Mouse (Mus musculus) heart, adult 2 months (tissue): ENCODE results near the gene Pank4. TPM values are rescaled to one million over a fixed set of nuclear protein-coding genes. Genes with fewer than 3 reads are reported as not detected.

Source experiments
- DNase-seq, 2 experiments: peaks; one replicate each; pipeline ENCODE4 v3.0.0; 2021
- H3K27ac ChIP-seq: fragments of 200-600 bp; 2 replicates; pipeline ENCODE4 v1.8.1; 2022
- H3K27me3 ChIP-seq: fragments of 200-500 bp; 2 replicates; pipeline ENCODE4 v1.6.1; 2012; ENCODE audit warnings: mild to moderate bottlenecking, low read length, inconsistent platforms, mixed read lengths; ENCODE audit not compliant: control insufficient read depth, insufficient read depth
- H3K36me3 ChIP-seq: fragments of 200-500 bp; 2 replicates; pipeline ENCODE4 v1.6.1; 2012; ENCODE audit warnings: low read length, inconsistent platforms; ENCODE audit not compliant: control insufficient read depth, insufficient read depth
- H3K4me1 ChIP-seq: fragments of 200-500 bp; 2 replicates; pipeline ENCODE4 v1.6.1; 2011; ENCODE audit warnings: low read length; ENCODE audit not compliant: control insufficient read depth, insufficient read depth
- H3K4me3 ChIP-seq: fragments of 200-600 bp; 2 replicates; pipeline ENCODE4 v1.8.1; 2022
- H3K79me2 ChIP-seq: fragments of 200-500 bp; replicated peaks from 2 replicates; pipeline ENCODE4 v1.6.1; 2012; ENCODE audit warnings: mild to moderate bottlenecking, inconsistent platforms, low read length, moderate library complexity, mixed read lengths; ENCODE audit not compliant: control insufficient read depth, insufficient read depth
- H3K9ac ChIP-seq: fragments of 200-500 bp; 2 replicates; pipeline ENCODE4 v1.6.1; 2012; ENCODE audit warnings: low read depth, mild to moderate bottlenecking, control low read depth, inconsistent platforms, low read length, mixed read lengths
- CTCF ChIP-seq: fragments of 200-600 bp; IDR thresholded peaks from 2 replicates; pipeline ENCODE4 v1.8.1; 2022; ENCODE audit warnings: antibody characterized with exemption, mild to moderate bottlenecking, moderate library complexity
- EP300 ChIP-seq: fragments of 200-500 bp; IDR thresholded peaks from 2 replicates; pipeline ENCODE4 v1.6.1; 2011; ENCODE audit warnings: low read depth, low read length, control low read depth; ENCODE audit not compliant: insufficient read depth
- POLR2A ChIP-seq: fragments of 200-500 bp; IDR thresholded peaks from 2 replicates; pipeline ENCODE4 v1.6.1; 2011; ENCODE audit warnings: mild to moderate bottlenecking, low read depth, low read length, control low read depth; ENCODE audit not compliant: insufficient read depth
- WGBS: fragments of 180-500 bp; shearing (Covaris S2); methylation state at CpG from one replicate; pipeline ENCODE4 v1.1.7; 2018; 5-methylcytosine and 5-hydroxymethylcytosine counted together
- intact Hi-C: fragments of 180-260 bp; cut with DNase I; formaldehyde crosslinking; loops from one replicate; pipeline ENCODE4 v1.15.1; 2025
- polyA plus RNA-seq: library from polyadenylated mRNA; depleted of rRNA; stranded (reverse); fragments of >200 nt; gene quantifications from 2 replicates; pipeline ENCODE4 v1.2.3, GENCODE M21; 2012
- total RNA-seq, 2 experiments: library from RNA; stranded (reverse); gene quantifications; 2 replicates each; pipeline ENCODE4 v1.2.3; 2021

Gene Pank4
- total and polyA plus RNA-seq, 3 experiments, result 40.7 to 59.6 (median 43.9) TPM

DNA sequence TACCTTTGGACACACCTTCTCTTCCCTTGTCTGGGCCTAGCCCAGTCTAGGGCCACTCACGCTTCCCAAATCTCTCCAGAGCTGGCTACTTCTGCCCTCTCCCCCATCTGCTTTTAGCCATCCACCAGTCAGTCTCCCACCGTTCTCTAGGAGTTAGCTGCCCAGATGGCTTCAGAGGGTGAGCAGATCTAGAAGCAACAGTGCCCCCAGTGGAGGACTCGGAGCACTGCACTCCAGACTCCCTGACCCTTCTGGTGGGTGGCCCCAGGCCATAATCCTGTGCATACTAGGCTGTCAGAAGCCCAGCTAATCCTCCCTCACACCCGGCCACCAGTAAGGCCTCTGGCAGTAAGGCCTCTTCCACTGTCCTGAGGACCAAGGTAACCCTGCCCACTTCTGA, 48.9 kb downstream of the Pank4 start:
- H3K9ac ChIP-seq, result no peak overlapping the region
- no peaks in the 10 kb centered on the region for H3K27me3 ChIP-seq
- WGBS, result 8% methylated on average over 4 of the region's 4 CpGs
- no peaks in the 10 kb centered on the region for H3K4me1 ChIP-seq
- intact Hi-C loops, result no loop called here
- no peak overlapping the region for H3K4me3 ChIP-seq
- H3K27ac ChIP-seq, result no peak overlapping the region
- TF ChIP-seq EP300 (no peak), POLR2A (no peak), CTCF (peak; percentile 88)
- no peaks in the 10 kb centered on the region for H3K36me3 ChIP-seq
- no peaks in the 10 kb centered on the region for H3K79me2 ChIP-seq
- peak; percentile 29 to 53 for DNase-seq

DNA sequence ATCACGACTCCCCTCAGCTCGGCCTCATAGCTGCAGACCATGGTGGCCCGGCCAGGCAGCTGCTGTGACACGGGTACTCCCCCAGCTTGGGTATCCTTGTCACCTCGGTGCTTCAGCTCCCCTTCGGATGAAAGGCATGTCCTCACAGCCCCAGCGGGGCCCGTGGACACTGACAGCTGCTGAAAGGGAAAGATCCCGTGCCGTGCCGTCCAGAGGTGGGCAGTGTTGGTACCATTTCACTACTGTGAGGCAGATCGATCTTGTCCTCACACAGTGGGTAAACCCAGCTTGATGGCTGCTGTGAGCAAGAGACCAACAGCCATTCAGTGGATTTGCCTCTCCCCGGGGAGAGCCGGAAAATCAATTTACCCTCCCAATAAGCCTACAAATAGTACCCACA, 50.3 kb downstream of the Pank4 start:
- TF ChIP-seq CTCF (no peak), EP300 (no peak), POLR2A (no peak)
- no peak overlapping the region for H3K4me3 ChIP-seq
- H3K36me3 ChIP-seq, result no peaks in the 10 kb centered on the region
- H3K4me1 ChIP-seq, result no peaks in the 10 kb centered on the region
- no peak for DNase-seq
- intact Hi-C loops, result no loop called here
- 68% methylated on average over 14 of the region's 14 CpGs for WGBS
- H3K27ac ChIP-seq, result no peak overlapping the region
- H3K9ac ChIP-seq, result no peak overlapping the region
- H3K79me2 ChIP-seq, result no peaks in the 10 kb centered on the region
- no peaks in the 10 kb centered on the region for H3K27me3 ChIP-seq

DNA sequence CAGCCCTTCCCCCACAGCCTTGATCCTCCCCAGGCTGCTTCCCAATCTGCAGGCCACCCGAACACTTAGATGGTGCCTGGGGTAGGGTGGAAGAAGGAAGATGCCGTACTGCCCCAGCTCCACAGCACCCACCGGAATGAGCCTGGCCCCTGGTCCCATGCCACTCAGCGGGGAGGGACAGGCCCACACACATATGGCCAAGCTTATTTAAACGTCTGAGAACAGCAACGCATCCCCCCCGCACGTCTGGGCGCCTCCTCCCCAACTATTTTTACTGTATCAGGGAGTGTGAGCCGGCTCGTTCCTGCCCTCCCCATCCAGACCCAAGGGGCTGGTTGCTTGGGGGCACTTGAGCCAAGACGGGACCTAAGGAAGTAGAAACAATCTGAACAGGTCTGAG, 50.9 kb downstream of the Pank4 start:
- 66% methylated on average over 12 of the region's 12 CpGs for WGBS
- no peak for TF ChIP-seq CTCF
- TF ChIP-seq EP300, result no peak
- TF ChIP-seq POLR2A, result no peak
- intact Hi-C loops, result no loop called here

DNA sequence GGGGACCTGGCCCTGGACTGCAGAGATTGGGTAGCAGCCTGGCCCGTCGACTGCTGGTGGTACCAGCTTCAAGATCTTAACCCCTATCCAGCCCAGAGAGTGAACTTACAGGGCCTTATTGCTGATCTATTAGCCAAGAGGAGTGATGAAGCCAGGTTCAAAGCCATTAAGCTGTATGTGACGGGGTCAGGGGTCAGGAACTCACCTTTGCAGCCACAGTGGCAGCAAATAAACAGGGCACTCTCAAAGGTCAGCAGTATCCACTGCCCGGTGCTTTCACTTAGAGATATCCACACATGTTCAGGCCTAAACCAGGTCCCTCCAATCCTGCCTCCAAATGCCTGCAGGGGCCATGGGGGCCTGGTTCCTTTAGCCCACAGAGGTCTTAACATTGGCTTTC, 51.6 kb downstream of the Pank4 start:
- no peak for DNase-seq
- H3K4me3 ChIP-seq, result no peak overlapping the region
- H3K9ac ChIP-seq, result no peak overlapping the region
- no peaks in the 10 kb centered on the region for H3K4me1 ChIP-seq
- intact Hi-C loops, result no loop called here
- H3K36me3 ChIP-seq, result no peaks in the 10 kb centered on the region
- WGBS, result 59% methylated on average over 4 of the region's 4 CpGs
- TF ChIP-seq CTCF (no peak), EP300 (no peak), POLR2A (no peak)
- H3K27ac ChIP-seq, result no peak overlapping the region
- H3K79me2 ChIP-seq, result no peaks in the 10 kb centered on the region
- no peaks in the 10 kb centered on the region for H3K27me3 ChIP-seq

More for the DNA sequence above, 50.9 kb downstream of the Pank4 start:
- DNase-seq, result no peak
- no peak overlapping the region for H3K27ac ChIP-seq
- H3K4me3 ChIP-seq, result no peak overlapping the region
- no peaks in the 10 kb centered on the region for H3K27me3 ChIP-seq
- no peaks in the 10 kb centered on the region for H3K79me2 ChIP-seq
- no peak overlapping the region for H3K9ac ChIP-seq
- no peaks in the 10 kb centered on the region for H3K4me1 ChIP-seq
- no peaks in the 10 kb centered on the region for H3K36me3 ChIP-seq

DNA sequence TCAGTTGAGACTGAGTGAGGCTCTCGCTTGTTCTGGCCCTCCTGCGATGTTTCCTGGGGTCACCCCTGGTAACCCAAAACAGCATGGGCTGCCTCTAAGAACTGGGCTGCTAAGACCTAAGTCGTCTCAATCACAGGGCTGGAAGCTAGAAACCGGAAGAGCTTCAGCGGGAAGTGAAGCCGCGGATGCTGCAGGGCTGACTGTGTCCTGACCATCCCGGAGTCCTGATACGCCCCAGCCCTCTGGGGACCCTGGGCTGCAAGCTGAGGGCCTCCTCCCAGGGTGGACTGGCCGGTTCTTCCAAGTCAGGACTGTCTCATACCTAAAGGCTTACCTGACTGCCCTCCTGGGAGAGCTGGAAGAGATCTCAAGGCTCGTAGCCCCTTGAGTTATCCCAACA, 52.9 kb downstream of the Pank4 start:
- Histone ChIP-seq H3K79me2 (no peaks in the 10 kb centered on the region), H3K9ac (no peak overlapping the region), H3K36me3 (no peaks in the 10 kb centered on the region), H3K4me1 (no peaks in the 10 kb centered on the region), H3K27ac (no peak overlapping the region), H3K4me3 (no peak overlapping the region), H3K27me3 (no peaks in the 10 kb centered on the region)
- intact Hi-C loops, result no loop called here
- no peak for DNase-seq
- TF ChIP-seq CTCF (no peak), POLR2A (no peak), EP300 (no peak)
- 50% methylated on average over 11 of the region's 11 CpGs for WGBS

DNA sequence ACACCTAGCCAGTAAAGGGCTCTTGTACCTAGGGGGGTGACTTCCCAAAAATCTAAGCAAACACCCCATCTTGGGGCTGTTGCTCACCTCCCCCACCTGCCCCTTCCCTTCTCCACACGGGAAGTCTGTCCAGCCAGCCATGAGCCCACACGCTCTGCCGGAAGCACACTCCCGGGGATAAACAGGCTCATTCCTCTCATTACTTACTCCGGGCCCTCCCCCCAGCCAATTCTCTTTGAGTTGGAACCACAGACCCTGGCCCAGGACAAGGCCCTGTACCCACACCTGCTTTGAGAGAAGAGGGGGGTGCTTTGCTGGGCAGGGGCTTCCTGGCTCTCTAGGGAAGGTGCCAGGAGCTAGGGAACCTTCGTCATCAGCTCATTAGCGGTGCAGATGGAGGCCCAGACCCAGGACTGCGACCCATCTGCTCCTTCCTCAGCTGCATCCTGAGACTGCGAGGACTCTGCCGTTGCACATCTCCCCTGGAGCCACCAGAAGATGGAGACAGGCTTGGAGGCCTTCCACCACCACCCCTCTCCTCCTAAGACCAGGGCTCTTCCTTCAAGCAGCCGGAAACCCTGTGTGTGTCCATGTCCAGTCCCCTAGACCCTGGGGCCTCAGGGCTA, 53.4 kb downstream of the Pank4 start:
- no peak for DNase-seq
- H3K4me3 ChIP-seq, result no peak overlapping the region
- no peak for TF ChIP-seq POLR2A
- TF ChIP-seq EP300, result no peak
- TF ChIP-seq CTCF, result no peak
- no peaks in the 10 kb centered on the region for H3K79me2 ChIP-seq
- intact Hi-C loops, result no loop called here
- no peaks in the 10 kb centered on the region for H3K4me1 ChIP-seq
- no peak overlapping the region for H3K9ac ChIP-seq
- no peak overlapping the region for H3K27ac ChIP-seq
- WGBS, result 66% methylated on average over 11 of the region's 11 CpGs
- H3K27me3 ChIP-seq, result no peaks in the 10 kb centered on the region
- H3K36me3 ChIP-seq, result no peaks in the 10 kb centered on the region
